Mouse (Mus musculus): Measurements from ENCODE around the gene Olfr1308.

Olfr1308 gene

GRCm38 (mm10) chr2:111964844-111965243, at the start of gene Olfr1308:
Olfr1308 (minus strand) TSS chr2:111964944.
- DNase-seq (ENCODE audit: low spot score) = no peak

DNA sequence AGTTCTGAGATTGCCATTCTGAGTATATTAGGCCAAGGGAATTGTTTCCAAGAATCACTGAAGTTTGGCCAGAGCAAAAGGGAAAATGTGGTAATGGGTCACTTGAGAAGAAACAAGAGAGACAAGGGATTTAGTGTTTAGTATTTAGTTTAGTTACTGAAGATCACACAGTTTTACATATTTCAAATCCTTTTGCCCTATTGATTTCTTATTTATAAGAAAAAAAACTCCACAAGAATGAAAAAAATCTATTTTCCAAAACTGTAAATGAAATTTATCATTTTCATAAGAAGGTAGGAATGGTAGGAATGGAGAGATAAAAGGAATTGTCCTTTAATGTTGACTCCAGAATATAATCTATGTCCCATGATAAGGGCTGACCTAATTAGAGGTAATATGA, 47.9 kb upstream of the Olfr1308 start, which contains the start of gene Olfr1310:
Olfr1310 (minus strand) TSS at position 101 of the 400 bp plus-strand sequence.
- no peak for DNase-seq (ENCODE audit: low spot score)

DNA sequence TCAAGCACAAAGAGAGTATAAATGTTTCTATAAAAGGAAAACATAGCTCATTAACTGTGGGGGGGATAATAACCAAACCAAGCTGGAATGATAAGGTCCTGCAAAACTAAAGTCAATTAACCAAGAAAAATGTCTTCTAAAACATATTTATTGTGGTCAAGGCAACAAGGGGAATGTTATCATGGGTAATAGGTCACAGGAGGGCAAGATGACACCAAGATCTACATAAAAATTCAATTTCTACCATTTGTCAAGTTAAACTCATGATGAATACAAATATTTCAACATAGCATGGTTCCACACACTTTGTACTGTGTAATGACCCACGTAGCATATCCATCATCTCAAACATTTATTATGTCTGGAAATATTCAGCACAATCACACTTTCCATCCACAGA, 25.4 kb upstream of the Olfr1308 start, which contains the start of gene Olfr1309:
Olfr1309 (minus strand) TSS at position 101 of the 400 bp plus-strand sequence.
- DNase-seq (ENCODE audit: low spot score) = no peak

GRCm38 (mm10) chr2:111949340-111949739, 15.4 kb downstream of the Olfr1308 start, which contains the start of gene Olfr1307:
Olfr1307 (minus strand) TSS chr2:111949440.
- no peak for DNase-seq (ENCODE audit: low spot score)

DNA sequence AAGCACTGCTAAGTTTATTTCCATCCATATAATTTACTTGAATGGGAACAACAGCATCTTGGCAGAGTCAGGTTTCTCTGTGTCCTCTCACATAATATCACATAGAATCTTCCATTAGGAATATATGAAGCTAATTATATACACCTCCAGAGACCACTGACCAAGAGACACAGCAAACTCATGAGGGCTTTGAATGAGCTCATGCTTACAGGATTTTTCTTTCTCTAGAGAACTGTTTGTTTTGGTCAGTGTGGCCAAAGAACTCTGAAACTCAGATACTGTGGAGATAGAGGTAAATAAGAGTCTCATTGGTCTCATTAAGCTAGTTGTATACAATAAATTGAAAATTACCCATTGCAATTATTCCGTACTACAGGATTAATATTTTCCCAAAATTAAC, 48.6 kb downstream of the Olfr1308 start, which contains the start of gene Olfr1306:
Olfr1306 (minus strand) TSS at position 101 of the 400 bp plus-strand sequence.
- DNase-seq (ENCODE audit: low spot score) = no peak

Measured in retina, embryonic 14.5 days (tissue).